Mouse (Mus musculus) liver, embryonic 14.5 days (tissue): ENCODE measurements around the gene Pfkfb4. TPM values are rescaled to one million over a fixed set of nuclear protein-coding genes. Genes with fewer than 3 reads are reported as not detected.

Experiments
- ATAC-seq: fragments of 200-750 bp; cut with Nextera tagmentation; 2 replicates; pipeline ENCODE4 v1.8.0; 2017; ENCODE audit warnings: moderate number of reproducible peaks, mild to moderate bottlenecking, moderate library complexity; ENCODE audit not compliant: insufficient read depth
- DNase-seq, 3 experiments: peaks; one replicate each; pipeline ENCODE4 v3.0.0-alpha.2; 2012 to 2013; ENCODE audit warnings: low read depth in 3 of 3, low spot score in 3 of 3
- H3K27ac ChIP-seq: fragments of 300-500 bp; sonication (generic); 2 replicates; pipeline ENCODE4 v1.5.1; 2014; ENCODE audit warnings: moderate library complexity, mild to moderate bottlenecking, control low read depth, inconsistent platforms
- H3K27me3 ChIP-seq: fragments of 300-500 bp; sonication (generic); 2 replicates; pipeline ENCODE4 v1.6.1; 2014; ENCODE audit warnings: mild to moderate bottlenecking, low read length, moderate library complexity; ENCODE audit not compliant: control insufficient read depth, insufficient read depth
- H3K36me3 ChIP-seq: fragments of 300-500 bp; sonication (generic); replicated peaks from 2 replicates; pipeline ENCODE4 v1.6.1; 2014; ENCODE audit warnings: low read depth; ENCODE audit not compliant: control insufficient read depth, insufficient read depth
- H3K4me1 ChIP-seq, 2 experiments: fragments of 200-500 bp in 1 of 2; fragments of 300-500 bp in 1 of 2; sonication (generic) in 1 of 2; replicated peaks; 2 replicates each; pipeline ENCODE4 v1.6.1; 2012 to 2014; ENCODE audit warnings: antibody characterized with exemption in 1 of 2, inconsistent platforms in 1 of 2, low read length in 1 of 2; ENCODE audit not compliant: control insufficient read depth in 2 of 2, insufficient read depth in 2 of 2
- H3K4me2 ChIP-seq: fragments of 300-500 bp; sonication (generic); 2 replicates; pipeline ENCODE4 v1.6.1; 2014; ENCODE audit warnings: low read depth, mild to moderate bottlenecking, control low read depth, moderate library complexity
- H3K4me3 ChIP-seq, 2 experiments: fragments of 200-500 bp in 1 of 2; fragments of 300-500 bp in 1 of 2; sonication (generic) in 1 of 2; 2 replicates each; pipeline ENCODE4 v1.5.1; 2012 to 2014; ENCODE audit warnings: low read depth in 2 of 2, low read length in 2 of 2, mild to moderate bottlenecking in 2 of 2, control low read depth in 1 of 2, inconsistent platforms in 1 of 2, moderate library complexity in 1 of 2; ENCODE audit not compliant: insufficient read depth in 1 of 2
- H3K9ac ChIP-seq: fragments of 300-500 bp; sonication (generic); replicated peaks from 2 replicates; pipeline ENCODE4 v1.6.1; 2014; ENCODE audit warnings: mild to moderate bottlenecking, control low read depth, moderate library complexity
- H3K9me3 ChIP-seq: fragments of 300-500 bp; sonication (generic); 2 replicates; pipeline ENCODE4 v1.6.1; 2016; ENCODE audit warnings: low read length, mixed read lengths; ENCODE audit not compliant: control insufficient read depth
- CTCF ChIP-seq: IDR thresholded peaks from 2 replicates; pipeline ENCODE4 v1.5.1; 2016; ENCODE audit warnings: antibody characterized with exemption, low read depth, control low read depth
- EP300 ChIP-seq: IDR thresholded peaks from 2 replicates; pipeline ENCODE4 v1.6.1; 2016; ENCODE audit warnings: antibody characterized with exemption, low read depth
- WGBS: fragments of 180-500 bp; shearing (Covaris S2); extraction: QIAGEN DNeasy Blood & Tissue Kit; methylation state at CpG from one replicate; pipeline ENCODE4 v1.1.7; 2014; ENCODE audit not compliant: insufficient replicate concordance; 5-methylcytosine and 5-hydroxymethylcytosine counted together
- polyA plus RNA-seq, 2 experiments: library from polyadenylated mRNA; depleted of rRNA in 1 of 2; stranded (reverse) in 1 of 2; unstranded in 1 of 2; fragments of >200 nt; fragmentation: Nextera tagmentation in 1 of 2; extraction: Ambion mirVana in 1 of 2; gene quantifications; 2 replicates each; pipeline versions ENCODE4 v1.2.1 to v1.2.3; 2012 to 2014

The Pfkfb4 gene
- polyA plus RNA-seq, 2 experiments = 1.9 to 2.1 TPM

DNA sequence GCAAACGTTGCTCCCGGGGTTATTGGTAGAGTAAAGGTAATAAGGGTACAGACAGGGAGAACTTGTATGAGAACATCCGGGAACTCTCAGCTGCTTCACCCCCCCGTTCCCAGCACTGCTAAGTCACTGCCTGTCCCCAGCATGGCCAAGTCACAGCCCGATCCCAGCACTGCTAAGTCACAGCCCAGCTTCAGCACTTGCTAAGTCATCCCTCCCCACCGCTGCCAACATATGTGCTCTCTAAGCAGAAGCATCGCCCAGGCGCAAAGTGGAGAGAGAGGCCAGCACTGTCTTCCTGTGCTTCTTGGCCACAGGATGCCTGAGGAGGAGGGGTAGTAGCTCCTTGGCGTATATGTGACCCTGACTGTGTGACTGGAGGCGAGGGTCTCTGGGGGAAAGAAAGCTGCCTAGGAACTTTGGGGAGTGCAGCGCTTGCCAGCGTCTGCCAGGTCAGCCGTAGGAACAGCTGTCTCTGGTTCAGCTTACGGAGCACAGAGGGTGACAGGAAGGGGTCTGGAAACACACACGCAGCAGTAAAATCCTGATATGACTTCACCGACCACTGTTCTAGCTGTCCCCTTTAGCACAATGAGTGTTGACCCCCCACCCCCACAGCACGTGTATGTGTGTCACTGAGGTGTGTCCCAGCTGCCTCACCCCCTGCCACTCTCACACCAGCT, 18.2 kb downstream of the Pfkfb4 start:
- no peak overlapping the region for H3K4me3 ChIP-seq
- ATAC-seq (peak; percentile 83), DNase-seq (peak in 1 of 3 experiments; percentile 45)
- H3K27ac ChIP-seq = no peak overlapping the region
- WGBS = 21% methylated on average over 17 of the region's 17 CpGs
- H3K4me1 ChIP-seq = 0 out of 4 replicates have a peak, but pooled peaks cover 0 to 4% of the 10 kb centered on the region in 2 experiments
- no peaks in the 10 kb centered on the region for H3K9me3 ChIP-seq
- H3K27me3 ChIP-seq = no peaks in the 10 kb centered on the region
- no peaks in the 10 kb centered on the region for H3K36me3 ChIP-seq
- TF ChIP-seq CTCF (no peak), EP300 (no peak)
- H3K9ac ChIP-seq = no peak overlapping the region
- H3K4me2 ChIP-seq = no peak overlapping the region

GRCm38 (mm10) chr9:109010316-109010690, 18.7 kb downstream of the Pfkfb4 start:
- 72% methylated on average over 14 of the region's 14 CpGs for WGBS
- Histone ChIP-seq H3K4me2 (no peak overlapping the region), H3K9me3 (no peaks in the 10 kb centered on the region), H3K27me3 (no peaks in the 10 kb centered on the region), H3K4me1 (peaks cover 3 to 7% of the 10 kb centered on the region in 2 experiments; a peak in 3 of 4 replicates), H3K9ac (no peak overlapping the region), H3K36me3 (no peaks in the 10 kb centered on the region), H3K4me3 (no peak overlapping the region), H3K27ac (no peak overlapping the region)
- TF ChIP-seq EP300 (no peak), CTCF (no peak)
- ATAC-seq (no peak), DNase-seq (no peak)

- no peaks in the 10 kb centered on the region for H3K27me3 ChIP-seq
- H3K4me1 ChIP-seq = peaks cover 16 to 24% of the 10 kb centered on the region in 2 experiments
- H3K27ac ChIP-seq = no peak overlapping the region
- 16% methylated on average over 8 of the region's 8 CpGs for WGBS
- no peaks in the 10 kb centered on the region for H3K36me3 ChIP-seq
- TF ChIP-seq CTCF = no peak
- no peak for TF ChIP-seq EP300
- ATAC-seq = peak; percentile 56
- H3K4me2 ChIP-seq = peak overlapping the region; percentile 42
- no peak overlapping the region for H3K4me3 ChIP-seq
- H3K9me3 ChIP-seq = no peaks in the 10 kb centered on the region
- no peak overlapping the region for H3K9ac ChIP-seq
- no peak for DNase-seq
Observed at GRCm38 (mm10) chr9:109015397-109015796, 23.8 kb downstream of the Pfkfb4 start.

DNA sequence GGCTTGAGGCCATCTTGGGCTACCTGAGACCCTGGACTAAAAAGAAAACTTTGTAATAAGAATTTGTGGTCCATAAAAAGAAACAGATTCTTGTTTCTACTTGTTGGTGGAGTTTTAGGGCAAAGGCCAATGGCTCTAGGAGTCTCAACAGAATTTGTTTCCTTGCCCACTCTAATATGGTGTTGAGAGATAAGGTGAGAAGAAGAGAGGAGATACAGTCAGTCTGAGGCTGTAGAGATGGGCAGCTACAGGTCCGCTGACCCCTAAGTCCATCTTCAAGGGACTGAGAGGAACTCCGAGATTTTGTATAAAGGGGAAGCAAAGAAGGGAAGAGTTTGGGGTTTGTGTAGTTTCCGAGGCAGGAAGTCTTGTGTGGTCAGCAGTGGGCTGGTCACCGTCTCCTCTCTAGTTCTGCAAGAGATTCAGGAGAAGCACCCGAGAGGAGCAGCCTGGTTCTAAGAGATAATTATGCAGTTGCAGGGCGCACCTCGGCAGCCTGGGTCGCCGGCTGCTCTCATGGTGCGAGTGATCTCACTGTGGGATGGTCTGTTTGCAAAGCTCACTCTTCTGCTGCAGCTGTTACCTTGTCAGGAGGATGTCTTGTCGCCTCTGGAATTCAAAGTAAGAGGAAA, 25.5 kb downstream of the Pfkfb4 start:
- no peaks in the 10 kb centered on the region for H3K36me3 ChIP-seq
- H3K9me3 ChIP-seq = no peaks in the 10 kb centered on the region
- DNase-seq = peak in 1 of 3 experiments; percentile 34
- H3K4me1 ChIP-seq = peaks cover 16 to 24% of the 10 kb centered on the region in 2 experiments
- 4% methylated on average over 11 of the region's 11 CpGs for WGBS
- H3K27me3 ChIP-seq = no peaks in the 10 kb centered on the region
- peak; percentile 91 for ATAC-seq
- peak overlapping the region; percentile 1 to 26; a peak in 1 of 4 replicates for H3K4me3 ChIP-seq
- H3K9ac ChIP-seq = no peak overlapping the region; the same call in 1 of the 2 replicates
- peak overlapping the region; percentile 39 for H3K4me2 ChIP-seq
- peak overlapping the region; percentile 5 for H3K27ac ChIP-seq
- no peak for TF ChIP-seq CTCF
- peak; percentile 61 for TF ChIP-seq EP300

DNA sequence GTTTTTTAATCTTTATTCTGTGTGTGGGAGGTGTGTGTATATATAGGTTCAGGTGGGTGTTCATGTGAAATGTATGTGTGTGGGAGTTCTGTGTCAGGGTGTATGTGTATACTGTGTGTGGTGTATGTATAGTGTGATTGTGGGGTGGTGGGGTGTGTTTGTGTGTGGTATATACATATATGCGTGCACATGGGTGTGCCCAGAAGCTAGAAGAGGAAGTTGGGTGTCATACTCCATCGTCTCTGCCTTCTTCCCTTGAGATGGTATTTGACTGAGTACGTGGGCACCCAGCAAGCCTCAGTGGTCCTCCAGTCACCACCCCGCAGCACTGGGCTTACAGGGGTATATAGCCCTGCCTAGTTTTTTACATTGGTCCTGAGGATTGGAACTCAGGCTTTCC, 29.9 kb downstream of the Pfkfb4 start:
- Histone ChIP-seq H3K36me3 (no peaks in the 10 kb centered on the region), H3K4me1 (peaks cover 7 to 15% of the 10 kb centered on the region in 2 experiments), H3K9ac (no peak overlapping the region), H3K4me2 (no peak overlapping the region), H3K4me3 (no peak overlapping the region), H3K27me3 (no peaks in the 10 kb centered on the region), H3K27ac (no peak overlapping the region), H3K9me3 (no peaks in the 10 kb centered on the region)
- DNase-seq (no peak), ATAC-seq (no peak)
- no peak for TF ChIP-seq EP300
- no peak for TF ChIP-seq CTCF
- 29% methylated on average over 4 of the region's 4 CpGs for WGBS
